Mouse (Mus musculus) layer of hippocampus, adult 9-10 months (tissue): ENCODE measurements around the gene Plcd3.

Experiments used
- DNase-seq: peaks from one replicate; pipeline ENCODE4 v3.0.0; 2022; ENCODE audit warnings: low spot score

Gene Plcd3

GRCm38 (mm10) chr11:103117591-103118009 is 16.1 kb upstream of the Plcd3 start:
- DNase-seq: no peak

- no peak for DNase-seq
Observed at GRCm38 (mm10) chr11:103116959-103117590, 15.6 kb upstream of the Plcd3 start.

GRCm38 (mm10) chr11:103116008-103116818 is 14.8 kb upstream of the Plcd3 start, which contains the start of gene Hexim1:
Hexim1 (plus strand) TSS chr11:103116231.
- DNase-seq: peak; percentile 99

GRCm38 (mm10) chr11:103115163-103116007 is 13.9 kb upstream of the Plcd3 start:
- DNase-seq: peak; percentile 76

- DNase-seq: no peak
Observed at GRCm38 (mm10) chr11:103114270-103114943, 12.9 kb upstream of the Plcd3 start.

GRCm38 (mm10) chr11:103113771-103114170 is 12.3 kb upstream of the Plcd3 start:
- DNase-seq: no peak

GRCm38 (mm10) chr11:103113005-103113404 is 11.5 kb upstream of the Plcd3 start:
- DNase-seq: no peak

GRCm38 (mm10) chr11:103112552-103112912 is 11.1 kb upstream of the Plcd3 start:
- no peak for DNase-seq

GRCm38 (mm10) chr11:103111881-103112551 is 10.6 kb upstream of the Plcd3 start:
- DNase-seq: no peak

GRCm38 (mm10) chr11:103111301-103111700 is 9.8 kb upstream of the Plcd3 start:
- no peak for DNase-seq

GRCm38 (mm10) chr11:103106386-103106785 is 4.9 kb upstream of the Plcd3 start:
- no peak for DNase-seq

GRCm38 (mm10) chr11:103105810-103106209 is 4.4 kb upstream of the Plcd3 start:
- DNase-seq: no peak

GRCm38 (mm10) chr11:103105180-103105725 is 3.8 kb upstream of the Plcd3 start:
- DNase-seq: no peak

GRCm38 (mm10) chr11:103104469-103104868 is 3.0 kb upstream of the Plcd3 start:
- DNase-seq: no peak

- no peak for DNase-seq
Observed at GRCm38 (mm10) chr11:103103621-103104020, 2.2 kb upstream of the Plcd3 start.

GRCm38 (mm10) chr11:103102725-103103349 is 1.4 kb upstream of the Plcd3 start:
- peak; percentile 94 for DNase-seq

GRCm38 (mm10) chr11:103101866-103102501 is 526 bp upstream of the Plcd3 start:
- no peak for DNase-seq

GRCm38 (mm10) chr11:103100361-103100760 is 1.1 kb downstream of the Plcd3 start:
- DNase-seq: no peak

GRCm38 (mm10) chr11:103099352-103099940 is 2.0 kb downstream of the Plcd3 start:
- DNase-seq: no peak
